Mouse (Mus musculus) neutrophil, adult 59 days (primary cell): ENCODE measurements around the gene Gm28042. TPM values are rescaled to one million over a fixed set of nuclear protein-coding genes. Genes with fewer than 3 reads are reported as not detected.

Experiments
- total RNA-seq, 2 experiments: library from RNA; stranded (reverse); gene quantifications; 1 replicate in 1 of 2; 2 replicates in 1 of 2; pipeline ENCODE4 v1.2.4; 2023

Gm28042 gene
- total RNA-seq: under 1 TPM in 1 of 2 experiments, not detected in 1; 0.80 TPM

GRCm38 (mm10) chr2:120026984-120027949 lies at the start of gene Gm28042, which contains the start of gene Jmjd7:
Gm28042 (plus strand) TSS chr2:120027493.
Jmjd7 (plus strand) TSS chr2:120027483.

GRCm38 (mm10) chr2:120032726-120033467 lies 5.6 kb downstream of the Gm28042 start, which contains the start of gene Pla2g4b:
Pla2g4b (plus strand) TSS chr2:120033417.

Other genes with a start within 250 kb of the Gm28042 start
- gene Rpap1, start 240.0 kb upstream of the Gm28042 start, total RNA-seq: 10 to 100 TPM in 1 of 2 experiments, 1 to 10 TPM in 1; 7.9 to 10.5 TPM
- gene Tyro3, start 229.8 kb upstream of the Gm28042 start, total RNA-seq: 1 to 10 TPM in 1 of 2 experiments, under 1 TPM in 1; 0.24 to 1.3 TPM
- 10 to 100 TPM; 36.8 to 43.5 TPM for gene Mga, start 130.3 kb upstream of the Gm28042 start, total RNA-seq
- 1 to 10 TPM; 5.3 to 7.8 TPM for gene Mapkbp1, start 54.8 kb upstream of the Gm28042 start, total RNA-seq
- gene Jmjd7, start within 50 bp of the Gm28042 start, total RNA-seq: 1 to 10 TPM; 2.4 to 4.1 TPM
- gene Pla2g4b, start 5.9 kb downstream of the Gm28042 start, total RNA-seq: 1 to 10 TPM in 1 of 2 experiments, under 1 TPM in 1; 0.76 to 2.0 TPM
- gene Ehd4, start 127.1 kb downstream of the Gm28042 start, total RNA-seq: 10 to 100 TPM; 46.4 to 70.4 TPM
- gene Pla2g4e, start 217.8 kb downstream of the Gm28042 start, total RNA-seq: not detected